Mouse (Mus musculus) spleen, adult 2 months (tissue): ENCODE data around the gene Tssc4.

Experiments
- CTCF ChIP-seq: fragments of 200-500 bp; IDR thresholded peaks from 2 replicates; pipeline ENCODE4 v1.5.1; 2011; ENCODE audit warnings: mild to moderate bottlenecking, inconsistent platforms; ENCODE audit not compliant: insufficient read depth, insufficient read length, insufficient replicate concordance; ENCODE audit errors: extremely low read depth
- POLR2A ChIP-seq: fragments of 200-500 bp; IDR thresholded peaks from 2 replicates; pipeline ENCODE4 v1.6.1; 2011; ENCODE audit warnings: low read depth, low read length, inconsistent platforms

DNA sequence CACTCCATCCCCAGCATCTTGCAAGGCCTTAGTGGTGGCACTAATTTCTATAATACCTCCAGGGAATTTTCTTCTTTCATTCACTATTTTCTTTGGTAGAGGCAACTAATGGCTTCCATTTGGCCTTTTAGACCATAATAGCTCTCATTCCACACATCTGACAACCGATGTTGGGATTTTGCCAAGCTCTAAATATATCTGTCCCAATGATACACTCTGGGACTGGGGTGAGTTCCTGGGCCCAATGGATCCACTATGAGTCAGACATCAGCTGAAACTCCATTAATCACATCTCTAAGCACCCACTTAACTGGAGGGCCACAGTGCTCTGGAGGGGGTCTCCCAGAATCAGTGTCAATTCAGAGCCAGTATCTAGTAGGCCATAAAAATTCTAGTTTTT is 37.2 kb upstream of the Tssc4 start:
- TF ChIP-seq CTCF (no peak), POLR2A (no peak)
